Mouse (Mus musculus): ENCODE data around the gene Ddx49.

Ddx49 gene

DNA sequence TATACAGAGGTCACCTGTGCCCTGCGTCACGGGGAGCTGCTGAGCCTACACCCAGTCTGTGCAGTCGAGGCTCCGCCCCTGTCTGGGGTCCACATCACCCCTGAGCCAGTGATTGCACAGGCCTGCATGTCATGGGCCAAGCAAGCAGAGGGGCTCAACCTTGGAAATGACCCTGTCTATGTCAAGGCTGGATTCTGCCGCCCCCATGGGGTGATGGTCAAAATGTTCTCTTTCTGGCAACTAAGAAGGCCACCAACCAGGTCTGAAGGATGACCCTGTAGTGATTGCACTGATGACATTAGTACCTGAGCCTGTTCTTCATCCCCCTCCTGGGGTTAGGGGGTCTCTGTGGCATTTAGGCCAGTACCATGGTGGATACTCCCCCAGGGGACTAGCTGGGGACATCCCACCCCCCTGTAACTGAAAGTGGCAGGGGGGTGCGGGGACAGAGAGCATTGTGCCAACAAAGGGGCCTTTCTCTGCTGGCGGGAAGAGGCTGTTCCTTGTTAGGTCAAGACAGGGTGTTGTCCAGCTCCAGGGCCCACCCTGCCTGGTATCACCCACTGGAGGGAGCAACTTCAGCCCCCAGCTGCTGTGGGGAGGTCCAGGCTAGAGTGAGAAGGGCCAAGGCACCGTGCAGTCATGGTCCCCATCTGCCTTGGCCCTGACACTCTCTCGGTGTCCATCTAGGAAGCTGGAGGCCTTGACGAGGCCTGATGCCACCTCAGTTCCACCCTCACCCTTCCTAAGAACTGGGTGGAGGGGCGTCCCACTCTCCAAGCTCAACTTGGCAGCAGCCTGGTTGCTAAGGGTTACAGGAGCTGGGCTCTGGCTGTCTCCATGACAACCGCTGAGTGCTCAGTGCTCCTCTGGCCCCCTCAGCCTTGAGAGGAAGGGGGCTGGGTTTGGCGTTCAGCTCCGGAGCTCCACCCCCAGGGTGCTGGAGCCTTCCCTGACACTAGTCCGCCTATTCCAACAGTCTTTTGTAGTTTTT lies 14.5 kb upstream of the Ddx49 start:
- ATAC-seq (ENCODE audit: low TSS enrichment), result peak; percentile 73

- peak; percentile 50 for ATAC-seq (ENCODE audit: low TSS enrichment)
Observed at GRCm38 (mm10) chr8:70315624-70316510, 13.6 kb upstream of the Ddx49 start, which contains the start of gene Cers1. TSS of gene Cers1 (plus strand) at chr8:70315775.

GRCm38 (mm10) chr8:70313399-70313798 lies 11.1 kb upstream of the Ddx49 start:
- no peak for ATAC-seq (ENCODE audit: low TSS enrichment)

GRCm38 (mm10) chr8:70309311-70309710 lies 7.0 kb upstream of the Ddx49 start:
- no peak for ATAC-seq (ENCODE audit: low TSS enrichment)

DNA sequence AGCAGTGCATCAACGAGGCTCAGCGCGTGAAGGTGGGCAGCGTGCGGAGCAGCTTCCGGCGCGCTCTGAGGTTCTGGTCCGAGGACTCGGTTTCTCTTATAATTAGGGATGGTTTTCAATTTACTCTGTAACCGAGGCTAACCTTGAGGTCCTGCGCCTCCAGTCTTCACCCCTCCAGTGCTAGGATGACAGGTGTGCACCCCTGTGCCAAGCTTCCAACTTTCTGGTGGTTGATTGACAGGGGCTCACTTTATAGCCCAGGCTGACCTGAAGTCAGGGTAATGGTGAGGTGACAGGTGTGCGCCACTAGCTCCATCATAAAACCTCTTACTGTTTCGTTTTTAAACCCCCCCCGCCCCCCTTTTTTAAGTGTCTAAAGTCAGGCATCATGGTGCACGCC lies 612 bp upstream of the Ddx49 start:
- no peak for ATAC-seq (ENCODE audit: low TSS enrichment)

- no peak for ATAC-seq (ENCODE audit: low TSS enrichment)
Observed at GRCm38 (mm10) chr8:70300881-70301280, 1.4 kb downstream of the Ddx49 start.

DNA sequence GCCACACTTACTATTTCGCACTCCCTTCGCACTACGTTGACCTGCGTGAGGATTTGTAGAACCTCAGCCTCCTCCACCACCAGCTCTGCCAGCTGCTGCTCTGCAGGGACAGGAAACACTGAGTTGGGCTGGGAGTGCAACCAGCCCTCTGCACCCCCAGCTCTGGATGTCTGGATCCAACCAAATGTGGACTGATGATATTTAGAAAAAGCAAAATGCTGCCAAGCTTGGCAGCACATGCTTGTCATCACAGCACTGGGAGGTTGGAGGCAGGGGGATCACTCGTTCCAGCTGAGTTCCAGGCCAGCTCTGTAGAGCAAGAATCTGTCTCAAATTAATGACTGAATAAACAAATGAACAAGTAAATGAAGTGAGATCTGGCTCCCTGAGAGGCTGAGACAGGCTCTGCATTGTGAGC lies 8.3 kb downstream of the Ddx49 start:
- no peak; the same call in 1 of the 2 replicates for ATAC-seq (ENCODE audit: low TSS enrichment)

DNA sequence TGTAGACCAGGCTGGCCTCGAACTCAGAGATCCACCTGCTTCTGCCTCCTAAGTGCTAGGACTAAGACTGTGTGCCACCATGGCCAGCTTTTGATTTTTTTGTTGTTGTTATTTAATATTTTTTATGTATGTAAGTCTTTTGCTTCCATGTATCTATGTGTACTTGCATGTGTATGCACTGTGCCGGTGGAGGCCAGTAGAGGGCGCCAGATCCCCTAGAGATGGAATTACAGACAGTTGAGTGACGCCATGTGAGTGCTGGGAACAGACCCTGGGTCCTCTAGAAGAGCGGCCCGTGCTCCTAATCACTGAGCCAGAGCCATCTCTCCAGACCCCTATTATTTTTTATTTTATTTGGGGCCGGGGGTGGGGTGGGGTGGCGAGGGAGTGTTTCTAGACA lies 15.6 kb downstream of the Ddx49 start:
- ATAC-seq (ENCODE audit: low TSS enrichment), result no peak

DNA sequence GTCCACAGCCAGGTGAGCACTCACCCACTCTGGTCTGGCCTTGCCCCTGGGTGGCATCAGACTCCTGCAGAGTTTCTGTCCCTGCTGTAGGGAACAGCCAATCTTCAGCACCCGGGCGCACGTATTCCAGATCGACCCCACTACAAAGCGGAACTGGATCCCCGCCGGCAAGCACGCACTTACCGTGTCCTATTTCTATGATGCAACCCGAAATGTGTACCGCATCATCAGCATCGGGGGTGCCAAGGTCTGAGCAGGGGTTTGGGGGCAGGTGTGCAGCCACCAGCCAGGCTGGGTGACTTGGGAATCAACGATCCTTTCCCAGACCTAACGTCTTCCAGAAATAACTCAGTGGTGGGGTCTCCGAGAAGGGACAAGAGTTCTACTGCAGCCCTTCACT lies 17.0 kb downstream of the Ddx49 start:
- no peak for ATAC-seq (ENCODE audit: low TSS enrichment)

DNA sequence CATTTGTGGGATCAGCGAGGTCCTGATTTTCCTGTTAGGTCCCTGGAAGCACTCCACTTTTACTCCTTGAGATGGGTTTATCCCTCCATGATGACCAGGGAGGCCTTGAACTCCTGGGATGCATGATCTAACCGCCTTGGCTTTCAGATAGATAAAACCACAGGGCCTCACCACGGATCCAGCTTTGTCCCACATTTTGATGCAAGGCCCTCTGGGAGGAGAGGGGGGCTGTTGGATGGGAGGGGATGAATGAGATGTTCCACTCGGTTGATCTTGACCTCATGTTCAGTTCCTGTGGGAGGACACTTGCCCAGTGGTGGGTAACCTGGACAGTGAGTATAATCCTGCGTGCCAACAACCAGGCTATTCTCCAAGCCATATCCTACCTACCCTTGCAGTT lies 17.9 kb downstream of the Ddx49 start:
- ATAC-seq (ENCODE audit: low TSS enrichment), result no peak

- peak; percentile 29; the same call in 1 of the 2 replicates for ATAC-seq (ENCODE audit: low TSS enrichment)
Observed at GRCm38 (mm10) chr8:70283136-70284077, 18.9 kb downstream of the Ddx49 start.

DNA sequence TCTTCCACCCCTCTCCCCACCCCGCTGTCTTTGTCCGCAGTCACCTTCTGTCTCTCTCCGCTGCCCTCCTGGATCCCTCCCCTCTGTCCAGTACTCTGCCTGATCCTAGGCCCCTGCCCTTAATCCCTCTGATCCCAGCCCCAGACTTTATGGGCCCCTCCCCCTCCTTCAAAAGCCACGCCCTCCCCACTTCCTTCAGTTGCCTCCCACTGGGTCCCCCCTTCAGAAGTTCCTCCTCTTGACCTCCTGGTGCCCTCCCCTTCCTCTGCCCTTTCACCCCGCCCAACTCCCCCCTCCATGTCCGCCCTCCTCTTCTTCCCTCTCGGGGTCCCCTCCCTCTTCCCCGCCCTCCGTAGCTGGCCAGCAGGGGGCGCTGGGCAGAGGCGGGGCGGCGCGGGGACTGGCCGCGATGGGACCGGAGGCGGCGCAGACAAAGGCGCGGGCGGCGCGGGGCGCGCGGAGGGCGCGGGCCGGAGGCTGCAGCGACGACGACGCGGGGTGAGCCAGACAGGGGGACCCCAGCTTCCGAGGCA lies 19.6 kb downstream of the Ddx49 start, which contains the start of gene Homer3:
Gene Homer3 (plus strand): TSS at position 225 of the 533 bp plus-strand sequence.
- ATAC-seq (ENCODE audit: low TSS enrichment), result peak; percentile 67

GRCm38 (mm10) chr8:70281001-70281400 lies 21.3 kb downstream of the Ddx49 start:
- no peak for ATAC-seq (ENCODE audit: low TSS enrichment)

GRCm38 (mm10) chr8:70279266-70279665 lies 23.0 kb downstream of the Ddx49 start:
- ATAC-seq (ENCODE audit: low TSS enrichment), result no peak

DNA sequence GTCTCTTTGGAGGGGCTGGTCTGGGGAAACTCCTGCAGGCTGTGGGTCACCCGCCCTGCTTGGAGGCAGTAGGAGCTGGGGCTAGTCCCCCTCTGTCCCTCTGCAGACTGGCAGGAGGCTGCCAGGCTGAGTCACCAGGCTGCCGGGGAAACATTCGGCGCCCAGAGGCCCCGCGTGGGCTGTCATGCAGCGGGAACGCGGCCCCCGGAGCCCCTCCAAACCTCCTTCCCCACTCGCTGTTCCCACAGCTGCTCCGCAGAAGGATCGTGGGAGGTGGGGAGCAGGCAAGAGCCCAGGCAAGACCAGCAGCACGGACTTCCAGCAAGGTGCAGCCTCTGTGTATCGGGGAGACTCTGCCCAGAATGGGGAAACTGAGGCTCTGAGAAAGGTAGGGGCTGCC lies 24.1 kb downstream of the Ddx49 start:
- ATAC-seq (ENCODE audit: low TSS enrichment), result peak; percentile 45

GRCm38 (mm10) chr8:70276476-70276875 lies 25.8 kb downstream of the Ddx49 start:
- ATAC-seq (ENCODE audit: low TSS enrichment), result no peak

DNA sequence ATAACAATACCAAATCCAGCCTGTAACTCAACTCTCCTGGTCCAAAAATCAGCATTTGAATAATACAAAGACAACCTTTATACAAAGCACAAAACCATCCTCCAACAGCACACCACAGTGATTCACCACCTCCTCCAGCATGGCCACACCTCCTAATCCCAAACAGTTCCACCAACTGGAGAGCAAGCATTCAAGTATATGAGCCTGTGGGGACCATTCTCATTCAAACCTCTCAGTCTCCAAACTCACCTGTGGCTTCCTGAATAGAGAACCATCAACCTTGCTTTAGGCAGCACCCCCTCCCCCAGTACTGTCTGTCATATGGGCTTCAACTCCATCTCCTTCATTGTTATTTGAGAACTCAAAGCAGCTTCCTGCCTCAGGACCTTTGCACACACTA lies 27.9 kb downstream of the Ddx49 start:
- no peak for ATAC-seq (ENCODE audit: low TSS enrichment)

GRCm38 (mm10) chr8:70272949-70273348 lies 29.3 kb downstream of the Ddx49 start:
- no peak for ATAC-seq (ENCODE audit: low TSS enrichment)

DNA sequence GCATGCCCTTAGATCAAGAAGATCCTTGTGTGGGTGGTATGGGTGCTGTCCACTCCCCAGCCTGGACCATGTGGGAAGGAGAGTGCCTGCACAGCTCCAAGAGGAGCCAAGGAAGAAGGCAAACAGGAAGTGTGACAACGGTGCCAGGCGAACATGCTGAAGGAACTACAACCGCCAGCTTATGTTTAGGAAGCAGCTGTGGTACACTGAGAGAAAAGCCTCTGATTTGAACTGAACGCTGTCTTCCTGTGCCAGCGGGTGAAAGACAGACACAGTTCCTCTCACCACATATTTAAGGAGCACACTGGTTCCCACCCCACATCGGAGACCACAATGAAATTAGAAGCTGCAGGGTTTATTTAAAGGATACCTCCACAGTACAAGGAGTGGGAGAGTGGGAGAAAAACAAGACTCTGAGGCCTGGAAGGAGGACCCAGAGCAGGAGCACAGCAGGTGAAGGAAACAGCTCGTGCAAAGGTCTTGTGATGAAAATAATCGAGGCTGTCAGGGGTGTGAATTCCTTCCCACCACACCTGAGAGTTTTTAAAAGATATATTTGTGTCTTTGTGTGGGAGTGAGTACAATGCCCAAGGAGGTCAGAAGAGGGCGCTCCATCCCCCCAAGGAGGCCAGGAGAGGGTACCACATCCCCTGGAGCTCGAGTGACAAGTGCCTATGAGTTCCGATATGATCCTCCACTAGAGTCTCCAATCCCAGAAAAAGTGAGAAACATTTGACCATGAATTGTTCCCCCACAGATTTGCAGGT lies 33.3 kb downstream of the Ddx49 start:
- ATAC-seq (ENCODE audit: low TSS enrichment), result peak; percentile 73

GRCm38 (mm10) chr8:70268311-70268710 lies 34.0 kb downstream of the Ddx49 start:
- no peak; the same call in 1 of the 2 replicates for ATAC-seq (ENCODE audit: low TSS enrichment)
